Mouse (Mus musculus) bone marrow, adult 2 months (tissue): ENCODE results near the gene Zfp579.

Source experiments
- CTCF ChIP-seq: fragments of 200-500 bp; IDR thresholded peaks from 2 replicates; pipeline ENCODE4 v1.5.1; 2011; ENCODE audit warnings: low read length, control low read depth; ENCODE audit not compliant: control insufficient read depth, insufficient read depth
- POLR2A ChIP-seq: fragments of 200-500 bp; IDR thresholded peaks from 2 replicates; pipeline ENCODE4 v1.6.1; 2011; ENCODE audit warnings: low read depth, mild to moderate bottlenecking, control low read depth, low read length, borderline replicate concordance; ENCODE audit not compliant: control insufficient read depth

DNA sequence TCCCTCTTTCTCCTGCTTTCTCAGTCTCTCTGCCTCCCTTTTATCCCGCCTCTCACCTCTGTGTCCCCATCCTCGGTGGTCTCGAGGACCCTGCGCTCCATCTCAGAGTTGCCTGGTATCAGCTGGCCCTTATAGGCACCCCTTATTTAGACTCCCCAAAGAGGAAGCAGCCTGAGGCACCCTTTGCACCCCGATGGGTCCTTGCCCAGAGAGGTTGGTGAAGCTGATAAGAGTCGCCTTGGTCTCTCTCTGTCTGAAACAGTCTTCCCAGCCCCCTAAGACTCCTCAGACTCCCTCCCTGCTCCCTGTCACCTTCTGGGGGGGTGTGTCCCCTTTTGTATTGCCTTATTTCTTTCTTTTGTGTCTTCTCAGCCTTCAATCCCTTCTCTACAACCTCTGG is 24.9 kb downstream of the Zfp579 start, which contains the start of gene Sbk3:
- TF ChIP-seq CTCF = no peak
- TF ChIP-seq POLR2A = no peak
